Mouse (Mus musculus) cerebral cortex, adult 2 months (tissue): ENCODE measurements around the gene Ado.

Experiments used
- WGBS: fragments of 180-500 bp; shearing (Covaris S2); methylation state at CpG from one replicate; pipeline ENCODE4 v1.1.7; 2018; 5-methylcytosine and 5-hydroxymethylcytosine counted together

Gene Ado

DNA sequence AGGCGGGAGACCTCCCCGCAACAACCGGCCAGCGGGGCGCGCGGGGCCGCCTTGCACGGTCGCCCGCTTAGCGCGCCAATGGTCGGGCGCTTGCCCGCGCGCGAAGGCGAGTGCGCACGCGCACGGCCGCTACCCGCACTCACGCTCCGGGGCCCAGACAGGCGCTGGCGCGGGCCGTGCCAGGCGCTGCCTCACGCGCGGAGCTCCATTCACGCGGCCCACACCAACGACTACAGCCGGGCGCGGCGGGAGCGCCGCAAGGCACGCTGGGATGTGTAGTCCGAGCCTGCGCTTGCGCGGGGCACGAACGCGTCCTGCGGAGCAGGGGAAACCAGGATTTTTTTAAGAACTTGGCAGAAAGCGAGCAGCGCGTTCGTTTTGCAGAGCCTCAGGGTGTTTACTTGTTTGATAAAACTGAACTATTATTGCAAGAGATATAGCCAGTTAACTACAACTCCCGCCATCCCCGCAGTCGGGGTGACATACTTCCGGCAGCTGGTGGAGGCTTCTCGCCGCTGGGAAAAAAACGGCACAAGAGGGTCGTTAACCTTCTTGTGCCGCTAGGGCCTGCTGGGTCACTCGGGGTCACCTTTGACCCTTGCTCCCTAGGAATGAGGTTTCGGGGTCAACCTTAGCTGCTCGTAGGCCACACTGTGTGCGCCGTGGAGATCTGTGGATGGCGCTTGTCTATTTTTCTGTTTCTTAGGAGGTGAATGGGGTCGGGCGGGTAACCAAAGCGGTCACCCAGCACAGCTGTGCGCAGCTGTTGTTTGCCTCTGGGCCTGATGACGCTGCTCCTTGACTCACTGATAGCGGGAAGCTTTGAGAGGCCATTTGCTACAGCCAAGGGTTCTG lies at the start of gene Ado:
Ado (minus strand) TSS at position 79 of the 855 bp plus-strand sequence.
- WGBS = under 1% methylated on average over 79 of the region's 79 CpGs

DNA sequence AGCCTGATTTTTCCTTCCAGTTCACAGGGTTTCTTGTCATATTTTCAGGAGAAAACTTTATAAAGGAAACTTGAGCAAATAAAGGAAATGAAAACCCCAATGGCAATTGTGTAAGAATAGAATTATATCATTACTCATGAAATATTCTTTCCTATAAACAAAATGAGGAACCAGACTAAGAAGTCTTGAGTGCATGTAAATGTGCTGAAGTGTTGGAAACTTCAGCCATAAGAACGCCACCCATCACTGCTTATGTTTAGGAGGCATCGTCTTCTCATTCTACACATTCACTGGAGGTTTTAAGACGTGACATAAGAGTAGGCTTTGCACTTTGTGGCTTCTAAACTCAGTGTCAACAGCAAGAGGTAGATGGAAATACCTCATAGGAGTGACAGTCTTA lies 46.5 kb upstream of the Ado start:
- 88% methylated on average over 3 of the region's 3 CpGs for WGBS

DNA sequence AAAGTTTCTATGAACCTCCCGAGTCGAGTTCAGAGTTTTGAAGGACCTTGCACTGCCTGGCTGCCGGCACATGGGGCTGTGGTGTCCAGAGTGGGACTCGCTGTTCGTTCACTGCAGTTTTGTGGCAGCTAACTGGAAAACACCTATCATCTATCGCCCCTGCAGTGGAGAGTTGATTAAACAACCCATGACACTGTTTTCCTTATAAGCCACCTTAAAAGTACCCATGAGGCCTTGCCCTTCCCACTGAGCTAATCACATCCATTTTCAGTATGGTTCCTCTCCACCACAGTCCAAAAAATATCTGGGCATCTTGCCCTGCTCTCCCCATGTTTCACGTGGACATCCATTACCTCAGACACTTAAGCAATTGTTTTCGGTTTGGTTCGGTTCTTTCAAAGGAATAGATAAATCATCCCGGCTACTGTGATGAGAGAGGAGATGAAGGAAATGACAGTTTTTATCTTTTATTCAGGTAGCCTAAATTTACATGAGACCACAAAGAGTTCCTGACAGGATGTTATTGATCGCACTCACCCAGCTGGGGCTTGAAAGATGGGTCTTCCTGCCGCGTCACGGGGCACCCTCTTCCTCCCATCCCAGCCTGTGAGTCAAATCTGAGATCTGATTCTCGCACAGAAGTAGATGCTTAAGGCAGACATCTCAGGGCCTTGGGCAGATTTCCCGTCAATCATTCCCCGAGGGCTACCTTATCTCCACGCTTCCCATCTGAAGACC lies 37.3 kb upstream of the Ado start:
- WGBS = 92% methylated on average over 18 of the region's 18 CpGs

DNA sequence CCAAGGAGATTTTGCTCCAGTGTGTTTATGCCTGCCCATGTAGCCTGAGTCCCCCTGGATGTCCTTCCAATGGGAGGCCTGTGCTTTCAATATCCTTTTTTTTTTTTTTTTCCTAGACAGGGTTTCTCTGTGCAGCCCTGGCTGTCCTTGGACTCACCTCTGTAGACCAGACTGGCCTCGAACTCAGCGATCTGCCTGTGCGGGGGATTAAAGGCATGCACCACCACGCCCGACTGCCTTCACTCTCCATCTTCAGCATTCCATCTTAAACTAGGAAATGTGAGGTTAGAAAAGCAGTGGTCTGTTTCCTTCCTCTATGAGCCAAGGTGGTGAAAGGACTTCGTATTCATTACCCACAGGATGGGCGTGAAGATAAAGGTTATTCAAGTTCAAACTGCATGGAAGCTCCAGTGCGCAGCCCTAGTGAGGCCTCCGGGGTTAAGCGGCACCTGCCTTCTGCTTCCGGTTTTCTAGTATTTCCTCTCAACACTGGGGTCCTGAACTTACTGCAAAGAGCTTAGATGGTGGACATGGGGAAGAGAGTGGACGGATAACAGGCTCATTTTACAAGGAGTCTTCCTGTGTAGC lies 33.0 kb upstream of the Ado start:
- WGBS = 87% methylated on average over 12 of the region's 12 CpGs

DNA sequence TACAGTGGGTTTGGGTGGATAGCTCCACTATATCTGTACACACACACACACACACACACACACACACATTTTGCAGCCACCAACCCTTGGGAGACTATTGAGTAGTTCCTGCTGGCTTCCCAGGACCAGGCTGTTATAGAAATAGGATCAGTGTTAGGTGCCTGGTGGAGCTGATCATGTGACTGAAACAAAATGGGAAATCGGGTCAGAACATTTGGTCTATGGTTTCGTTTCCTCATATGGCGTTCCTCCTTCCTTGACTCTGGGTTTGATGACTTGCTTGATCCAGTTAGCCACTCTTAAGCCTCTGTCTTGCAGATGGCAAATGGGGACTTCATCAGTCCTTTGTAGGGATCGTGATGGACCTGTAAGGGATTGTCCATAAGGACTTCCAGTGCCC lies 31.1 kb upstream of the Ado start:
- 93% methylated on average over 4 of the region's 4 CpGs for WGBS

DNA sequence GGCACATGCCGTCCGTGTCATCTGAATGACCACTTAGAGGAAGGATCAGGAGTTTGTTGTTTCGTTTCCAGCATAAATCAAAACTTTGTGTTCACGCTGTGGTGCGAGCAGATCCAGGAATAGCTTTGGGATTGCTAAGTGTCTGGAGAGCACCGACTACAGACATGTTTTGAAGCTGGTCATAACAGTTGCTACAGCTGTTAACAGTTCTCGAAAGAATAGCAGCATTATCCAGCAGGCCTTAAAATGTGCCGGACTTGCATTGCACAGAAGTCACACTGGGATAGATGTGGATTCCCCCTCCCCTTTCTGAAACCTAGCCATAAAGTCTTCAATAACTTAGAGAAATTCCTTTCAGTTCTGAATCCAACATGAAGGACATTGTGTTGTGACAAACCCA lies 24.6 kb upstream of the Ado start:
- 67% methylated on average over 8 of the region's 8 CpGs for WGBS

DNA sequence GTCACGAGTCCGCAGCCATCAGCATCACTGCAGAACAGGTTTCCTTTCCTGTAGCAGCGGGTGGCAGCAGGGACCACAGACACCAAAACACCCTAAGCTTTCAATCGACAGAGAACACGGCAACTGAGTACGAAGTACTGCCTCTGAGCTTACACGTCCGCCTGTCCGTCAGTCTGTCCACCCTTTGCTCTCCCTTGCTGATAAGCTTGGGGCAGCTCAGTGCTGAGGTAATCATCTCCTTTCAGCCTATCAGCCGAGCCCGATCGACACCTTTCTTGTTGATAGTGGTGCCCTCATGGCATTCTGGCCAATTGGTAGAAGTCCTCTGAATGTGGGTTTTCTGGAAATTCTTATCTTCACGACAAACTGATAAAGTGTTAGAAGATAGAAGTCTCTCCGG lies 22.7 kb upstream of the Ado start:
- WGBS = 90% methylated on average over 14 of the region's 14 CpGs

DNA sequence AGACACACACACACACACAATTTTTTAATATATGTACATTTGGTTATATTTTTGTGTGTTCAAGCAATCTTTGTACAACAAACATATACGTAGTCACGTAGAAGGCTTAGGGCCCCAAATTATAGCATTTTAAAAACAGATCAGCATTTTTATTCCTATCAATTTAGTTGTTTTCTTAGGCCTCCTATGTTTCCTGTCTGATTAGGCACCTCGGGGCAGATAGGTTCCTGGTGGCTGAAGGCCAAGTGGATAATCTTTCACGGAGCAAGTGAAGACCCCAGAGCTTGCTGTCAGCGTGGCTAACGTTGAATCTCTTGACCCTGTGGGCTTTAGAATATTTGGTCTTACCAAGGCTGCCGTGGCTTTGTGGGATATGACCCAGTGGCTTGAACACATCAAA lies 20.8 kb upstream of the Ado start:
- 88% methylated on average over 7 of the region's 7 CpGs for WGBS

DNA sequence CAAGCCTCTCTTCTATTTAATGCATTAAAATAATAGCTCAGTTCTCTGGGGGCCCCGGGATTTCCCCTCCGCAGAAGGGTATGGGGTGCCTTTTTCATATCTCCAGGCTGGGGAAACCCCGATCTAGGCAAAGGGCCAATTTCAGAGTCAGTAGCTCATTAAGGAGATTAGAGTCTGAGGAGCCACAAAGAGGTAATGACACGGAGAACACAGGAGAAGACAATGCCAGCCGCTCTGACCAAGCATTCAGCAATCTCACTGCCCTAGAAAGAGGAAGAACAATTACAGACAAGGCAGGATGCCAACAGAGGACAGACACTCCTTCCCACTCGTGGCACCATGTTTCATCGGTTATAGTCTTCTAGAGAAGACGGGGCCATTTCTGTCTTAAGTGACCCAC lies 17.3 kb upstream of the Ado start:
- WGBS = 34% methylated on average over 8 of the region's 8 CpGs

DNA sequence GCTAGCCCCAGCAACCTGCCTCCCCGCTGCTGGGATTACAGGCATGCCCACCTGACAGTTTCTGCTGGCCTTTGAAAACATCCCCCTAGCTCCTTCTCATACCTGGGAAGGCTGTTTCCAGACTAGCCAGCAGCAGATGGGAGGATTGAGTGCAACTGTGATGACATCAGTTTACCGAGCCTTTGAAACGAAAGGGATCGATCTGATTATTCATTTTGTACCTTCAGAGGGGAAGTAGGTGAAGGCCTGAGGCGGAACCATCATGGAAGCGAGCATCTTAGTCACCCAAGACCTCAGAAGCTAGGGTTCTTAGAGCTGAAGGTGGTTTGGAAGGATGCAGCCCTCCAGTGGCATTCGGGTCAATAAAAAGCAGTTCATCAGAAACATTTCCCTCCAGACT lies 15.8 kb upstream of the Ado start:
- WGBS = 94% methylated on average over 7 of the region's 7 CpGs

DNA sequence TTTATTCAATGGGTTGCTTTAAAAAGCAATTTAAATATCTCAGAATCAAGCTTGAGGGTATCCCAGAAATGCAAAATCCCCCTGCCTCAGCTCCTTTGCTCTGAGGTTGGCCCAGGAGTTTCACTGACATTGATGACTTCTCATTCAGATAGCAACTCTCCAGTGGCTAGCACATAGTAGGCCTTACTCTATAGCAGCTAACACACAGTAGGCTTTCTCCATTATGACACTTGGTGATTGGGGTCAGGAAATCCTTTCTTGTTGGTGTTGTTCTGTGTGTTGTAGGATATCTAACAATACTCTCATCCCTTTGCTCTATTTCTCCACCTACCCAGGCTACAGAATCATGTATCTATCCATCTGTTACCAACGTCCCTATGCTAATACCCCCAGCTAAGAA lies 12.4 kb upstream of the Ado start:
- 54% methylated on average over 1 of the region's 1 CpGs for WGBS

DNA sequence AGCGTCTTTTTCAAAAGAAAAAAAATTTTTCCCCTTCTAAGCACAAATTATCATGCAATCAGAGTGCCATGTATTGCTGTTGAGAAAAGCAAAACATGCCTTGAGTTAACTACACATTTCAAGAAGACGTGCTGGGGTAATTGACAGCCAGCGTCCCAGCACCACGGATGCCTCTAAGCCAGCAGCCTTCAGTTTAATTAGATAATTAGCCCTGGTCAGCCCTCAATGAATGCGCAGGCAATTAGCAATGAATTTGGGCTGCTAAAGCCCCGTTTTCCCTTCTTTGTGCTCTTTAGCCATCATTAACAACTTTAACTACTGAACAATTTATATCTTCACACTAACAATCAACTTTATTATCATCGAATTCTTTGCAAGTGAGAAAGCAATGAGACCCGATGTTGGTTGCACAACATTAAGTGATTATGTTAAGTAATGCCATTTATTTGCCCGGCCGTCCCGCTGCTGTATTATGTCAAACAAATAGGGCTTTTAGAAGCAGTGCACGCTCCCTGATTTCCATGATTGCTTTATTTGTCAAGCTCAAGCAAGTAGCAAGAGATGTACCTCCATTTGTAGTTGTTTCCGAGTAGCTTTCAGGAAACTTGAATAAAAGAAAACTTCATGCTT lies 11.1 kb upstream of the Ado start:
- 44% methylated on average over 13 of the region's 13 CpGs for WGBS

DNA sequence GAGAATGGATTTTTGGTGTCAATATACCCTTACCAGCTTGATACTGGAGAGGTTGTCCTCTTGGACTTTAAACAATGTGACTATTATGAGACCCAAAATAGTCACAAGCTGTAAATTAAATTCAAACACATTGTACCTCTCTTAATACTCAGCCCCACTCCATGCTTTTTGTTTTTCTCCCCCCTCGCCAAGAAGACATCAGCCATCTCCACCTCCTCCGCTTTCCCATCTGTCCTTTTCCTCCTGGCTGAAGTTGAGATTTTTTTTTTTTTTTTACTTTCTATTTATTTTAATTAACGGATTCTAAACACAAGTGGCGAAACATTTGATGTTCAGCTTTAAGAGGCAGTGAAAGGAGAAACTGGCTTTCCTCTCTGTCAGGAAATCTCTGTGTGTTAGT lies 9.3 kb upstream of the Ado start:
- 57% methylated on average over 4 of the region's 4 CpGs for WGBS

DNA sequence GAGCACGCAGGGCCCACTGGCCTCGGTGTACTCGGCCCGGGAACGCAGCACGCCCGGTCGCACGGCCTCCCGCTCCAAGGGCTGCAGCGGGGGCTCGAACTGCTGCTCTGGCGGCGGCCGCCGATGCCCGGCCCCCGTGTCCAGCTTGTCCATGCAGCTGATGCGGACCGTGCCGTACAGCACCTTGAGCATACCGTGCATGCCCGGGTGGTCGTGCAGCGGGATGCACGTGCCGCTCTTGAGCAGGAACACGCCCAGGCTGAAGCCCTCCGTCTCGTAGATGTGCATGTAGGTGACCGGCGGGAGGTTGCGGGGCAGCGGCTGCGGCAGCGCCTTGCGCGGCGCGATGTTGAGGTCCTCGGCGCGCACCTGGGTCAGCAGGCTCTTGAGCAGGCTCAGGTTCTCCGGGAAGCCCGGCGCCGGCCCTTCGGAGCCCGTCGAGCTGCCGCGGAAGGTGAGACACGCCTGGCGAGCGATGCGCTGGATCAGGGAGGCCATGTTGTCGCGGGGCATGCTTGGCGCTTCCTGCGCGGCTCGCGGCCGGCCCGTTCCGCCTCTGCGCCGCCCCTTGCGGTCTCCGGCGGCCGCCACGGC lies 397 bp downstream of the Ado start:
- under 1% methylated on average over 73 of the region's 73 CpGs for WGBS

DNA sequence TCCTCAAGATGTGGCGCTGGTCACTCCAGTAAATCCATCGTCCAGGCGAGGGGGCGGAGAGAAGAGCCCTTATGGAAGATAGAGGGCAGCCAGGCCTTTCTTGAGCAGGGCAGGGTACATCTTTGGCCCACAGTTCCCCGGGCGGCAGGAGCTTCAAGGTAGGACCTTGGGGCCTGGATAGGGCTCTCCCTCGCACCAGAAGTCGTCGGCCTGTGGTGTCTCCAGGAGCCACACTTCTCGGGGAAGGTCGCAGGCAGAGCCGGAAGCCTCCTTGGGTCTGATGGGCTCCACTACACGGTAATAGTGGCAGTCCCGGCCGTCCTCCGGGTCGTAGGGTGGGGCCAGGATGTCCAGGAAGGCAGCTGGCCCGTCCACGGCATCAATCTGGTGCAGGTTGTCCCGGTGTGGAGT lies 900 bp downstream of the Ado start:
- WGBS = 6% methylated on average over 20 of the region's 20 CpGs

DNA sequence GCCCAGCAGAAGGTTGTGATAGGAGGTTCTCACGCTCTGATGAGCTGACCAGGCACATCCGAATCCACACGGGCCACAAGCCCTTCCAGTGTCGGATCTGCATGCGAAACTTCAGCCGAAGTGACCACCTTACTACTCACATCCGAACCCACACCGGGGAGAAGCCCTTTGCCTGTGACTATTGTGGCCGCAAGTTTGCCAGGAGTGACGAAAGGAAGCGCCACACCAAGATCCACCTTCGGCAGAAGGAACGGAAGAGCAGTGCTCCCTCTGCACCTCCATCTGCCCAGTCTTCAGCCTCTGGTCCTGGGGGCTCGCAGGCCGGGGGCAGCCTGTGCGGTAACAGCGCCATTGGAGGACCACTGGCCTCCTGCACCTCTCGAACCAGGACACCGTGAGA lies 8.2 kb downstream of the Ado start:
- 77% methylated on average over 19 of the region's 19 CpGs for WGBS

DNA sequence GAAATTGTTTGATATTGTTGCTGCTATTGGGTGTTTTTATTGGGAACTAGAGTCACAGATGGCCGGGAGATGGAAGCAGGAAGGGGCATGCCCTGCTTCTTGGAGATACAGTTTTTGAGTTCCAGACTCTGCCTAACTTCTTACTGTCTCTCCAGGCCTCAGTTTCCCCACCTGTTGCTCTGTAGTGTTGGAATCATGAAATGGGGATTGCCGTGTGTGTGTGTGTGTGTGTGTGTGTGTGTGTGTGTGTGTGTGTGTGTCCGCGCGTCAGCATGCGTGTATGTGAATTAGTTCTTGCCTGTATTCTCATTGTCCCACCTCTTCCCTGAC lies 9.4 kb downstream of the Ado start:
- 39% methylated on average over 6 of the region's 6 CpGs for WGBS

DNA sequence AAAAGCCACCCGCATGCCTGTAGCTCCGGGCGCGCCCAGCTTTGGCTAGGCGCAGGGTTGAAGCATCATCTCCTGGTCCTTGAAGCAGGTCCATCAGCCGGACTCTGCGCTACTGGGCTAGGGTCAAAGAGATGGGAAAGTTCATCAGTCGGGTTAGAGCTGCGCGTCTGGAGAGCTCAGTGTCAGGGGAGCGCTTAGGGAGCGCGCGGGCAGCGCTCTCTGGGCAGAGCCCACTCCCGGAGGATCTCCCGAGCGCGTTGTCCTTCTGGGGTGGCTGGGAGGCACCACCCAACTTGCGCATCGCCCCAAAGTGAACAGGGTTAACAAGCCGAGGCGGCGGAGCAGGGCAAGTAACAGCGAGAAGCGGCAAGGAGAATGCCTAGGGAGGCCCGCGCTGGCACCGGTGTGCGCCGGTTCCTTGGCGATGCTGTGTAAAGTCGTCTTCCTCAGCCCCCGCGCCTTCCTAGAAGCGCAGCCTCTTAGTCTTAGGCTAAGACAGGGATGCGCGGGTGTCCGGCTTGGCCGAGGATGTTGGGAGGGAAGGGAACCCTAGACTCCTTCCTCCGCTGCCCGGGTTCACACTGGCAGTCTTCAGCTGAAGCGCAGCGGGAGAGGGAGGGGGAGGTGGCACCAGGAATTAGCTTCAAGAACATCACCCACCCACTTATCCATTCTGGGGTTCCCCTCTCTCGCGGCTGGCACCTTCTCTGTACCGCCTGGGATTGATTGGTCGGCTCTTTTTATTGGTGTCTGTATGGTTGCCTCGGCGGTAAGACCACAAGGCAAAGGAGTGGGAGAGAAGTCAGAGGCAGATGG lies 10.0 kb downstream of the Ado start:
- WGBS = 1% methylated on average over 50 of the region's 50 CpGs

DNA sequence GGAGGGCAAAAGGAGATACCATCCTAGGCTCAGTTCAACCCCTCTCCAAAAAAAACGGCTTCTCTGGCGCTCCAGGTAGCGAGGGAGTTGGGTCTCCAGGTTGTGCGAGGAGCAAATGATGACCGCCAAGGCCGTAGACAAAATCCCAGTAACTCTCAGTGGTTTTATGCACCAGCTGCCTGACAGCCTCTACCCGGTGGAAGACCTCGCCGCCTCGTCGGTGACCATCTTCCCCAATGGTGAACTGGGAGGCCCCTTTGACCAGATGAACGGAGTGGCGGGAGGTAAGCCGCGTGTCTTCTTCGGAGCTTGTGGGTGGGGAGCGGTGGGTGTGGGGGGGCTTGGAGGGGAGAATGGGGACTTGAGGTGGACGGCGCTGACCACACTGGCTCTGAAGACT lies 10.6 kb downstream of the Ado start:
- WGBS = 1% methylated on average over 19 of the region's 19 CpGs

DNA sequence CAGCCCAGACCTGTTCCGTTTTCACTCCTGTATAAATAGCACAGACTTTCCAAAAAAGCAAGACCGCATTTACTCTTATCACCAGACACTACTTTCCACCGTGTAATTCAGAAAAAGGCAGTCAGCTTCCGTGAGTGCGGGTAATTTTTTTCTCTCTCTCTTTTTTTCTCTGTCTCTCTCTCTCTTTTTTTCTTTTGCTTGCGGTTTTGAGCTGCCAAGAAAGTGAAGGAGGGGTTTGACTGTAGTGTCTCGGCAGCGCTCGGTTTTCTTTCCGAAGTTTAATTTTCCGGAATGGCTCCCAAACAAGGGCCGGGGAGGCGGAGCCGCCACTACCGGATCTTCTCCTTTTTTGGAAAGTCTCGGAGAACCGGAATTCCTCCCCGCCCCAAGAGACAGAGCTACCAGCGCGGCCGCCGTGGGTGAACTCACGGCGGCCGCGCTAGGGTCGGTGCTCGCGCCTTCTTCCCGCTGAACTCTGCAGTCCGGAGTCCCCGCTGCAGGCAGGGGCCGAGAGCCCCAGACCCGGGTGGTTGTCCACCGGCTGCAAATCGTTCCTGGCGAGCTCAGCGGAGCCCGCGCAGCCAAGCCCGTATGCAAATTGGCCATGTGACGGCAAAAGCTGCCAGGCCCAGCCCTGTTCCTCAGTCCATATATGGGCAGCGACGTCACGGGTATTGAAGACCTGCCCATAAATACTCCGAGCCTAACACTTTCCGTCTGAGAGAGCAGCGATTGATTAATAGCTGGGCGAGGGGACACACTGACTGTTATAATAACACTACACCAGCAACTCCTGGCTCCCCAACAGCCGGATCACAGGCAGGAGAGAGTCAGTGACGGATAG lies 11.4 kb downstream of the Ado start:
- WGBS = under 1% methylated on average over 51 of the region's 51 CpGs
